Mouse (Mus musculus) layer of hippocampus, postnatal 10 days (tissue): ENCODE results near the gene Nmt2. TPM values are rescaled to one million over a fixed set of nuclear protein-coding genes. Genes with fewer than 3 reads are reported as not detected.

Experiments
- DNase-seq, 2 experiments: peaks; one replicate each; pipeline ENCODE4 v3.0.0; 2021; ENCODE audit warnings: low spot score in 2 of 2
- total RNA-seq, 2 experiments: library from RNA; stranded (reverse); gene quantifications; 2 replicates each; pipeline ENCODE4 v1.2.3; 2021

Gene Nmt2
- total RNA-seq, 2 experiments from 2014 or later, result 76.4 to 78.5 TPM

DNA sequence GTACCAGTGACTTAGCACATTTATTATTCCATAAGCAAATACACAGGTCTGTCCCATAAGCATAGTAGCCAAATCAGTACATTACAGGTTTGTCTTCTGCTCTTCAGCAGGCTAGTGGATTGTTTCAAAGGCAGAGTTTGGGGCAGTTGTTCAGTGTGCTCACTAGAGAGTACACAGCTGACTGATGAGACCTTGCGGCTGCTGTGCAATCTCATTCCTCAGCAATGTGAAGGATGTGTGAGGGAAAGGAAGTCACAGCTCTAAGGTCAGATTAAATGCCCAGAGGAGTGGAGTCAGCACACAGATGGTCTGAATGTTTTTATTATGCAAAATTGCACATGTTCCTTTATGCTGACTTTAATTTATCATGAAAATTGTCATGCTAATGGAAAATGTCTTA is 42.5 kb downstream of the Nmt2 start:
- no peak for DNase-seq

DNA sequence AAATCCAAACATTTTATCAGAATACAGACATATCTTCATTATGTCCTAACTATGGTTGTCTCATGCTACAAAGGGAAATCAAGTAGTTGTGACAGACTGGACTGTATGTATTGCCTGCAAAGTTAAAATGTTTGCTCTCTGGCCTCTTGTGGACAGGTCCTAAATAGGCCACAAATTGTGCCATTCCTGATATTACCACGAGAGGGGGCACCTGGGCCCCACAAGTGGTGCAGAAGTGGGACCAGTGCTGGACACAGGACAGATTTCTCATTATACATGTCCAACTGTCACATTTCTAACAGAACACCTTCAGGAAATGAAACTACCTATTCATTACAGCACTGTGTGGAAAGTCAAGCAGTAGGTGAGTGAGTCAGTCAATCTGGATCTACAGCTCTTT is 43.3 kb downstream of the Nmt2 start:
- peak; percentile 56 to 58 for DNase-seq

DNA sequence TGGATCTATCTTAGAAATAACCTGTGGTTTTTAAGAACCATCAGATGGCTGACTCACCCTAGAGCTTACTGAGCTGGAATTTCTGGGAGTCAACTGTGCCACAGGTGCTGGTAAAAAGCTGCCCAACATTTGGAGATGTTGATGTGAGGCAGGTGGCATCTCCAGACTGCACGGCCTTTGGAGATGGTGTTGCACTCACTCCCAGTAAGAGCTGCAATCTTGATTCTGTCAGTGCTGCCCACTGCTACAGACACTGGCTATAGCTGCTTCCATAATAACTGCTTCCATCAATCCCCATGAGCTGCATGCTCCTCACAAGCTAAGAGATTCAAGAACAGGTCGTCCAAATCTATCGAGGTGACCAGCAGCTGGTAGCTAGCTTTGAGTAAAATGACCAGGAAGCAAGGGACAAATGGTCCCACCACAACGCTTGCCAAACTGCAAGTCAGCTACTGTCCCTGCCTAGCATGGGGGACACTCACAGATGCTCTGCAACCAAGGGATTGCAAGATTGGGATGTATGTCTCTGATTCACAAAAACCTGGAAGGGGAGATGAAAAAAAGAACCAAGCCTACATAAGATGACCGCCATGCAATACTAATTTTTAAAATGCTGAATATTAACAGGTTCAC is 47.2 kb downstream of the Nmt2 start:
- DNase-seq, result no peak

DNA sequence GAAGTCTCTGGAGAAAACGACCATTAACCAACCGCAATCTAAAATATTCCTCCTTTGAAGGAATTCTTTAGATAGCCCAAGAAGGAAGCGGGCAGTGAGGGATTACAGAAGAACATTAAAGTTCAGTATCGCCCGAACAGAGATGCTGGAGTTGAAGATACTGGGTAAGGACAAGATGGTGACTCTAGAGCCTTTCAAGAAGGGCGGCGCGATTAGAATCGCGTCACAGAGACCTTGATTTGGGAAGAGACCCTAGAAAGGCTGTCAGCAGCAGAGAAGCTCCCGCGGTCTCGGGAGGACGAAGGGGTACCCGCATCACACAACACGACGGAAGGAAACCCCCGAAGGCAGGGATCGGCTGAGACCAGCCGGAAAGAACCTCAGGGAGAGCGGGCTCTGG is 48.0 kb downstream of the Nmt2 start:
- no peak for DNase-seq

DNA sequence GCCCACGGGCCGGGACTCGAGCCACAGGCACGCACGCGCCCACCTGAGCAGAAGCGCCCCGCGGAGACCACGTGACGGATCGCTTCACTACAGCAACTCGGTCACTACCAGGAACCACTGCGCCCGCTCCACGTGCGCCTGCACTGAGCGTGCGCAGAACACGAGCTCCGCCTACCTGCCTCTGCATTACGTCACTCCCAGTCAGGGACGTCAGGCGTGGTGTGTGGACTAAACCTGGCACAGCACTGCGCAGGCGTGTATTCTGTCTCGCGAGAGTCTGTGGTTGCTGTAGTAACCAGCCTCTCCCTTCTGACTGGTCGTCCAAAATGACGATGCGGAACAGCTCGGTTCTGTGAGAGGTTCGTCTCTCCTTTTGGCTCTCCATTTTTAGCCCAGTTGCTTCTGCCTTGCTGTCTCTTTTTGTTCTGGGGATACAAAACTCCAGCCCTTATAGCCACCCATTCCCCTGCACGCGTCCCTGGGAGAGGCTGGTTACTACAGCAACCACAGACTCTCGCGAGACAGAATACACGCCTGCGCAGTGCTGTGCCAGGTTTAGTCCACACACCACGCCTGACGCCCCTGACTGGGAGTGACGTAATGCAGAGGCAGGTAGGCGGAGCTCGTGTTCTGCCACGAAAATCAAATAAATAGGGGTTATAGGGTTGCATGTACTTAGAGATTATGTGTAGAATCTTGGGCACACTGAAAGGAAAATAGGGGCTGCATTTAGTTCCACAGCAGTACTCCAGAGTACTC is 48.7 kb downstream of the Nmt2 start, which contains the start of gene Rpp38:
TSS of gene Rpp38 (minus strand) at position 160 of the 759 bp plus-strand sequence.
- peak; percentile 97 to 98 for DNase-seq

DNA sequence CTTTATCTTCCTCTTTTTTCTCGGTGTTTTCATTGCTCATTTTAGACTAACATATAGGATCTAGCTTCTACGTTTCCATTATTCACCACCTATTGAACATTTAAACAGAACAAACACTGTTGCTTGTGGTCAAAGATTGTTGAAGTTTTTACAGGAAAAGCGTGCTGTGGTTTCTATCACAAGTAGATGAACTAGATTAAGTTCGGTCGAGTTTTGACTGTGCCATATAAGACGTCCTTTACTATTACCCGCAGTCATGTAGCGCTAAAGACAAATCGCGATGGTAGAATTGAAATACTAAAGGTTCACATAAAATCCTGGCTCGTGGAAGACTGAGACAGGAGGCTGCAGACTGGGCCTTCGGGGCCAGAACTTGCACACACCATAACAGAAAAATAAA is 49.7 kb downstream of the Nmt2 start:
- DNase-seq, result no peak

DNA sequence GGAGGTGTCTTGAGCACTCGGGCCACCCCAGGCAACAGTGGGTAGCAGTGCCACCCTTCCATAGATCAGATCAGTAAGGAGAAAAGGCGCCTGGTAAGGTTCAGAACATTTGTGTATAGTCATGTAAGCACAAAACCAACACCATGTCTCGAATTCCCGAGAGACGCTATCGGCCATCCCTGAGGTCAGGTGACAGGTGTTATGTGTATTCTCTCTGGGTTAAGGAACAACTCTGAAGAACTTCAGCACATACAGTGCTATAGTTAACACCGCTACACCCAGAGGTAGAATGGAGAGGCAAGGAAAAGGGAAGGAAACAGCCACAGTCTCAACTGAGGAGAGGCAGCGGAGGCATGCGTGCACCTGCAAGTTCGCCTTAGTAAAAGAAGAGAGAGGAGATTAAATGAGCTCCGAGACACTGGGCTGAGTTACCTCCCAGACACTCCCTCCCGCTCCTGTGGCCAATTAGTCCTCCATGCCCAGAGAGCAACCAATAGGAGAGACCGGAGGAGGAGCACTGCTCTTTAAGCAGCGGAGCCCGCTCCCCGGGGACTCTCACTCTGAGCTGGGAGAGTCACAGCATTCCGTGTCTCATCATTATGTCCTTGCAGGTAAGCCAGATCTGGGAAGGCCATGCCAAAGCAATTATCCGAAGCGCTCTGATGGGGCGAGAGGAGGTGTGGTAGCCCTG is 51.7 kb downstream of the Nmt2 start, which contains the start of gene Acbd7:
TSS of gene Acbd7 (plus strand) at position 558 of the 691 bp plus-strand sequence.
- DNase-seq, result peak; percentile 37 to 63

DNA sequence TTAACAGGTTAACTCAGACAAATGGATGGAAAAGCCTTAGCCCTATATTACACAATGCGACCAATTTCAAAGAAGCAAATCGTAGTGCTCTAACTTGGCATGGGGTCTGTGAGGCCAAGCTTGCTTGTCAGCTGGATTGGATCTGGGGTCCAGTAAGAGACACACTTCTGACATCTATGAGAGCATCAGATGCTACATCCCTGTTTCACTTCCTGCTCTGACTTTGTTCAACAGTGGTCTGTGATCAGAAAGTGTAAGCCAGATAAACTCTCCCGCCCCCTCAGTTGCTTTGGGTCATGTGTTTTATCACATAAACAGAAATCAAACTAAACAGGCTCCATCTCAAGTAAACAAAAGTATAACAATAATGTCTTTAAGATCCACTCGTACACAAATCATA is 64.4 kb downstream of the Nmt2 start:
- no peak for DNase-seq

DNA sequence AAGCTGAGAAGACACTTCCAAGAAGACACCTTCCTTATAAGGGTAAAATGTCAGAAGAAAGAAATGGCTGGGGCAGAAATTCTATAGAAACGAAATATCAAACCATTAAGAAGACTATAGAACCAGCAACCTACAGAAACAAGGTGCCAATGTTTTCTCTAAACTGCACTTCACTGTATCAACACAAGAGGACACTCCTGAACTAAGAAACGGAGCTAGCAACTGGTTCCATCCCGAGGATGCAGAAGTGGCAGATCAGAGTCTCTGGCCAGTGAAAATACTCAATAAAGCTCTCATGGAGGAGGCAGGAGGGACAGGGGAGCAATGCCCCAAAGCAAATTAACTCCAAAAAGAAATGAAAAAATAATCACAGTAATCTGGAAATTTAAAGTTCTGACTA is 64.9 kb downstream of the Nmt2 start:
- no peak for DNase-seq

DNA sequence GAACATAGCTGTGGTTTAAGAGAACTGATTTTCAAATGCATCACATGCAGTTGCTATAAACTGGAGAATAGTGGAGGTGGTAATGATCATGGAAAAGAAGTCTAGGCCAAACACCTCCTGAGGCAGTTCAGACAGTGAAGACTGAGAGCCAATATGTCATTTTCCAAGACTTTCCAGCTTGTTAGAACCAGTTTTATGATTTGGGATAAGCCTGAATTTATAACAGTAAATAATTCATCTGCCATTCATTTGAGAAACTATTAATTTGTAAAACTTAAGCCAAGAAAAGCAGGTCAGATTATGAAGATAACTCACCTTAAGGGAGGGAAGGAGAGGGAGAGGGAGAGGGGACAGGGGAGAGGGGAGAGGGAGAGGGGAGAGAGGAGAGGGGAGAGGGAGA is 69.1 kb downstream of the Nmt2 start:
- DNase-seq, result no peak

DNA sequence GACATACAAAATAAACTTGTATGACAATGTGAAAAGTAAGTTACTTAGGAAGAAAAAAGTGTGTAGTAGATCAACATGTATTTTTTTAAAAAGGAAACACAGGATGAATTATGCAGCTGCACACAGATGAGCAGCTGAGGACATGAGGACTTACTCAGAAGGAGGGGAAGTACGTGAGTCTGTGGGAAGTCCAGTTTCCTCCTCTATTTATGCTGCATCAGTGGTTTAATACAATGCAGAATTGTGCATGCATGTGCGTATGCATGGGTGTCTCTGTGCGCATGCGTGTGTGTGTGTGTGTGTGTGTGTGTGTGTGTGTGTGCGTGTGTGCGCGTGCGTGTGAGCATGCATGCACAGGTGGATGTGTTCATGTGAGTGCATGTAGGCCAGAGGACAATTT is 71.8 kb downstream of the Nmt2 start:
- DNase-seq, result no peak

DNA sequence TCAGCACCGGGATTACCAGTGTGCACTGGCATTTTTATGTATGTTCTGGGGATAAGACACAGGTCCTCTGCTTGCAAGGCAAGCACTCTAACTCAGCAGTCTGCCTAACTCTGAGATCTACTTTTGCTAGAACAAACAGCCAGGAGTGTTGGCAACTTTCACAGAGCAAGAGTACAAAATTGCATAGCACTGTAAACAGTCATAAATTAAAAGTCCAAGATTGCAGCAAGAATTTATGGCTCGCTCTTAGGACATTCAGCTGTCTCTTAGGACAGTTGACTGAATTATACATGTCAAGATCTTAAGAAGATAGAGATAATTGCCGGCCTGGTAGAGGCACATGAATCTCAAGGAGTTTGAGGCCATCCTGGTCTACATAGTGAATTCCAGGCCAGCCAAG is 72.3 kb downstream of the Nmt2 start:
- DNase-seq, result no peak

DNA sequence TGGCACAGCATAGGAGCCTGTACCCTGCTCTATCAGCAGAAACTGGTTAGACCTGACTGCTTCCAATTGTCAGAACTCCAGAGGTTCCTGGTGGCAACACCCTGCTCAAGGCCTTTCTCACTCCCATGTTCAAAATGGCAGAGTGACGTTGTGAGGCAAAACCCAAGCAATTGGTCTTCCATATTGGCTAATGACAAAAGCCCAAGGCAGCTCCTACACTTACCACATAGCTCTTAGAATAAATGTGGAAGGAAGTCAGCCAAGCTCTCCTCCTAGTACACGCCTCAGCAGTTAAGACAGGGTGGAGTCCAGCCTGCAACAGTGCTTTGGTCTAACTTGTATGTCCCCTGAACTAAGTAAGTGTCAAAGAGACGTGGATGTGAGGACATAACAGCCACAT is 73.9 kb downstream of the Nmt2 start:
- no peak for DNase-seq

DNA sequence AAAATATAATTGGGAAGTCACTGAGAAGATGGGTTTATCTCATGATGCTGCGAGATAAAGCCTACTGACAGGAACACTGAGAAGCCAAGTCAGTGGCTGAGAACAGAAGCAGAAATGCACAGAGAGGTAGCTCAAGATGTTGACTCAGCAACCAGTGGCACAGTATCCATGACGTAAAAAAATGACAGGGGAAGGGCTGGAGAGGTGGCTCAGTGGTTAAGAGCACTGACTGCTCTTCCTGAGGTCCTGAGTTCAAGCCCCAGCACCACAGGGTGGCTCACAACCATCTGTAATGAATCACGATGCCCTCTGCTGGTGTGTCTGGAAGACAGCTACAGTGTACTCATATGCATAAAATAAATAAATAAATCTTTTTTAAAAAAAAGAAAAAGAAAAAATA is 77.1 kb downstream of the Nmt2 start:
- no peak for DNase-seq

DNA sequence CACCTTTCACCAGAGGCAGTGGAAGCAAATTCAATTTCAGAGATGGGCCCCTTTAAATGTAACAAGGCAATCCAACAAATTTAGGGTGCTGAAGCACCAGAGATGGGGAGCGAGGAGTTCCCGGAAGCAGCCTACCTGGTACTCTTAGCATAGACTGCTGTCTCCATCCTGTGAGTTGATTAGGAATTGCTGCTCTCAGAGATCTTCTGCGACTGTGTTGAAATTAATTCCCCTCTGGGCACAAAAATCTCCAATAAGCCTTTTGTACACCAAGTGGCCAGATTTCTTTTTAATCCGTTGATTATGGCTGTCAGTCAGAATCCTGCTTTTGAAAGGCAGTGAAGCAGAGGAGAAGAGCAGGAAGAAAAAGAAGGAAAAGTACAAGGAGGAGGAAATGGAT is 81.1 kb downstream of the Nmt2 start:
- DNase-seq, result no peak

Other genes starting within 250 kb of the Nmt2 start
- 10 to 100 TPM; 56.6 to 59.2 TPM for gene Fam171a1, start 170.0 kb upstream of the Nmt2 start, total RNA-seq
- 1 to 10 TPM; 8.6 to 9.1 TPM for gene Rpp38, start 48.4 kb downstream of the Nmt2 start, total RNA-seq
- 1 to 10 TPM; 1.9 to 2.0 TPM for gene Acbd7, start 52.0 kb downstream of the Nmt2 start, total RNA-seq
- gene Olah, start 113.0 kb downstream of the Nmt2 start, total RNA-seq, result not detected
- 1 to 10 TPM; 5.8 to 6.8 TPM for gene Meig1, start 138.4 kb downstream of the Nmt2 start, total RNA-seq
- gene Dclre1c, start 139.9 kb downstream of the Nmt2 start, total RNA-seq, result 10 to 100 TPM; 10.6 to 13.5 TPM
- gene Suv39h2, start 190.8 kb downstream of the Nmt2 start, total RNA-seq, result 1 to 10 TPM; 4.7 to 4.8 TPM
- gene Gm45902, start 228.6 kb downstream of the Nmt2 start, total RNA-seq, result 1 to 10 TPM; 6.7 to 7.0 TPM
- 10 to 100 TPM; 47.0 to 48.8 TPM for gene Hspa14, start 228.6 kb downstream of the Nmt2 start, total RNA-seq
- gene Cdnf, start 228.8 kb downstream of the Nmt2 start, total RNA-seq, result 1 to 10 TPM in 1 of 2 experiments, under 1 TPM in 1; 0.98 to 1.4 TPM